Mouse (Mus musculus) thymus, adult 18-20 months (tissue): ENCODE results near the gene Auts2.

Experiments used
- DNase-seq, 2 experiments: peaks; one replicate each; pipeline ENCODE4 v3.0.0; 2022; ENCODE audit warnings: mixed read lengths in 2 of 2

The Auts2 gene

GRCm38 (mm10) chr5:131642752-131643151 is 900.4 kb downstream of the Auts2 start:
- no peak for DNase-seq

GRCm38 (mm10) chr5:131636431-131636830 is 906.7 kb downstream of the Auts2 start:
- DNase-seq, result no peak

- DNase-seq, result no peak
Observed at GRCm38 (mm10) chr5:131634731-131635130, 908.4 kb downstream of the Auts2 start.

- DNase-seq, result no peak
Observed at GRCm38 (mm10) chr5:131631998-131632379, 911.2 kb downstream of the Auts2 start.

- DNase-seq, result no peak
Observed at GRCm38 (mm10) chr5:131631038-131631997, 911.8 kb downstream of the Auts2 start.

GRCm38 (mm10) chr5:131630577-131630976 is 912.6 kb downstream of the Auts2 start:
- no peak for DNase-seq

GRCm38 (mm10) chr5:131616113-131616876 is 926.8 kb downstream of the Auts2 start:
- no peak for DNase-seq

GRCm38 (mm10) chr5:131614238-131614637 is 928.9 kb downstream of the Auts2 start:
- DNase-seq, result no peak

- no peak for DNase-seq
Observed at GRCm38 (mm10) chr5:131613301-131613700, 929.8 kb downstream of the Auts2 start.

- DNase-seq, result no peak
Observed at GRCm38 (mm10) chr5:131610702-131611101, 932.4 kb downstream of the Auts2 start.

- DNase-seq, result no peak
Observed at GRCm38 (mm10) chr5:131606786-131607185, 936.4 kb downstream of the Auts2 start.

GRCm38 (mm10) chr5:131601934-131602692 is 941.0 kb downstream of the Auts2 start:
- no peak for DNase-seq

GRCm38 (mm10) chr5:131600325-131601125 is 942.6 kb downstream of the Auts2 start:
- peak in 1 of 2 experiments; percentile 4 for DNase-seq

GRCm38 (mm10) chr5:131597503-131597902 is 945.6 kb downstream of the Auts2 start:
- no peak for DNase-seq

GRCm38 (mm10) chr5:131596591-131596990 is 946.6 kb downstream of the Auts2 start:
- DNase-seq, result no peak

- no peak for DNase-seq
Observed at GRCm38 (mm10) chr5:131595730-131596129, 947.4 kb downstream of the Auts2 start.

GRCm38 (mm10) chr5:131594597-131594996 is 948.5 kb downstream of the Auts2 start:
- no peak for DNase-seq

- no peak for DNase-seq
Observed at GRCm38 (mm10) chr5:131593261-131593660, 949.9 kb downstream of the Auts2 start.

- DNase-seq, result no peak
Observed at GRCm38 (mm10) chr5:131589948-131590467, 953.1 kb downstream of the Auts2 start.

GRCm38 (mm10) chr5:131586332-131586700 is 956.8 kb downstream of the Auts2 start:
- DNase-seq, result no peak

- DNase-seq, result no peak
Observed at GRCm38 (mm10) chr5:131585684-131586331, 957.3 kb downstream of the Auts2 start.
